Mouse (Mus musculus) activated CD4-positive, CD25-positive, alpha-beta regulatory T cell, adult 4 months (primary cell): ENCODE data around the gene Arcn1. TPM values are rescaled to one million over a fixed set of nuclear protein-coding genes. Genes with fewer than 3 reads are reported as not detected.

ENCODE experiments used
- ATAC-seq: one replicate; pipeline ENCODE4 v1.8.0; 2017
- polyA plus RNA-seq, 2 experiments: library from polyadenylated mRNA; unstranded; fragments of 100-300 nt; shearing (Covaris generic); gene quantifications; one replicate each; pipeline ENCODE4 v1.2.1; 2017

The Arcn1 gene
- polyA plus RNA-seq, 2 experiments from 2014 or later: 83.9 to 84.2 TPM

- ATAC-seq: no peak
These were observed 26.9 kb downstream of the Arcn1 start for GRCm38 (mm10) chr9:44740663-44741192.

- ATAC-seq: no peak
These were observed 30.2 kb downstream of the Arcn1 start for GRCm38 (mm10) chr9:44737240-44737949.

- ATAC-seq: no peak
These were observed 31.3 kb downstream of the Arcn1 start for GRCm38 (mm10) chr9:44736301-44736700.

DNA sequence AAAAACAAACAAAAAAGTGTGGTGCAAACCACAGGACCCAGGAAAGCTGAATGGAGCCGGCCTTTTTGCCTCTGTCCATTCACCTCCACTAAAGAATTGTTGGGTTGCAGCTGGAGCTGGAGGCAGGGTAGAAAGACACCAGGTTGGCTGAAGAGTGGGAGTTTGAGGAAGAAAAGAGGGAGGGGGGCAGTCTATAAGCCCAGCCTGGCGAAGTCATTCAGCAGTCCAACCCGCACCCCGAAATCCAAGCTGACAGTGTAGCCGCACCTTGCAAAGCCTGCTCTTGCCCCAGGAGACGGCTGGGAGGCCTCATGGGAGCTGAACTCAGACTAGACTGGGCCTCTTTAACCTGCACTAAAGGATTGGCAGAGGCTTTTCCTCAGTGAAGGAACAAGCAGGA is 31.8 kb downstream of the Arcn1 start:
- ATAC-seq: no peak

DNA sequence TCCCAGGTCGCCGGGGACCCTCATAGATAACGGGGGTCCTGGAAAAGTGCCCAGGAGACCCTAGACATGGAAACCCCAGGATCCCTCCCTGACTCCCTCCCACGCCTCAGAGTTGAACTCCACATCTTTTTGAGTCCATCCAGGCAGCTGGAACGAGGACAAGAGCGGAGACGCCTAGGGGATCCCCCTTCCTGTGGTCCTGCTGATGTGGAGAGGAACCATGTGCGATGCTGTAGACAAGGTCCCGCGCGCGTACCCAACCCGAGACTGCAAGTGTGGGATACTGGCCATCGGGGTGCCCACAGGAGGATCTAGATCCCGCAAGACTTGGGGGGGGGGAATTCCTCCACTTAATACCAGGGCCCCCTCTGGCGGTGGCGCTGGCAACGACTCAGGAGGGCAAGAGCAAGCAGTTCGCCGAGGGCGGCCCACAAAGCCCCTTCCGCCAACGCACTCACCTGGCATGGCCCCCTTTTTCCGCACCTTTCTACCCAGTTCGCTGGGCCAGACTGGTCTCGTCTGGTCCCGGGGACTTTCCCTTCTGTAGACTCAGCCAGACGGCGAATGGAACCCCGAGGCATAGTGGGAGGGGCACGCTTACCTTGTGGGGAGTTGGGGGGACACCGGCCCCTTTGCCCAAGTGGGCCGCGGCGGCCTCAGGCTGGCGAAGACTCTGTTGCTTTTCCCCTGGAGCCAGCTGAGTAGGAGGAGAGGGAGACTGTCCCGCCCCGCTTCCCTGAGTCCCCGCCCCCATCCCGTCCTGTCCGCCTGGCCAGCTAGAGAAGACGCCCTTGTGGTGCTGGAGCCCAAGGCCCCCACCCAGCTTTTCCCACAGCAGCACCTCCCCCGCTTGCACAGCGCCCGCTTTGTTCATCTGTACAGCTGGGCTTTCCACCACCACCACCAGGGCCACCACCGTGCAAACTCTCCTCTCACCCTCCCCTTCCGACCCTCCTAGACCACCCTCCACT is 32.8 kb downstream of the Arcn1 start, which contains the start of gene Phldb1:
TSS of gene Phldb1 (minus strand) at position 675 of the 971 bp plus-strand sequence.
- peak; percentile 66 for ATAC-seq

DNA sequence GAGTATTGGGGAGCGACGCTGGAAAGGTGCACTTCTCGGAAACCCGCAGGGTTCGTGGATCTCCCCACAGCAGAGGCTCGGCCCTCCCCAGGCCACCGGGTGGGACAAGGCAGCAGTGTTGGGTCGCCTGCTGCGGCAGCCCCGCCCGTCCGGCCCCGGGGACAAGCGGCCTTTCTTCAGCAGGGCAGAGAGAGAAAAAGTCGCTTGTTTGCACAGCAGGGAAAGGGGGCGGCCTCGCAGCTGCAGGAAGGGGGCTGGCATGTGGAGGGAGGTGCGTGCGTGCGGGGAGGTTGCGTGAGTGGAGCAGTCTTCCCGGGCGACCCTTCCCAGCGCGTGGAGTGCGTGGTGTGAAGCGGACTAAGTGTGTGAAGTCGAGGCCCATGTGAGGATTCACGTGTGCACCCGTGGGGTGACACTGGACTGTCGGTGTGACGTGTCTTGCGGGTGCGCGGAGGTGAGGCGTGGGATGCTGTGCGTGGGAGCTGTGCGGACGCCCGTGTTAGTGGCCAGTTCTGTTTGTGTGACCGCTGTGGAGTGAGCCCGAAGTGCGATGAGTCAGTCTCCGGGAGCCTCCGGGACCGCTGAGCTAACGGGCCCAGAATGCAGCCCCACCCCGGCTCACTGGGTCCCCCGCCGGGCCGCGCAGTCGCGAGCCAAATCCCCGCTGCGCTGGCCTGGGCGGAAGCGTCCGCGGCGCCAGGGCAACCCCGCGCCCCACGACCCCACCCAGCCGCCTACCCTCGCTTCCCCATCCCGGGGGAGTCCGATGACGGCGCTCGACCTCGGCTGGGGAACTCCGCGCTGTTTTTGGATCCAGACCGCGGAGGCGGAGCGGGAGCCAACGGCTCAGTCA is 33.7 kb downstream of the Arcn1 start:
- ATAC-seq: peak; percentile 36

GRCm38 (mm10) chr9:44732921-44733530 is 34.6 kb downstream of the Arcn1 start:
- no peak for ATAC-seq

DNA sequence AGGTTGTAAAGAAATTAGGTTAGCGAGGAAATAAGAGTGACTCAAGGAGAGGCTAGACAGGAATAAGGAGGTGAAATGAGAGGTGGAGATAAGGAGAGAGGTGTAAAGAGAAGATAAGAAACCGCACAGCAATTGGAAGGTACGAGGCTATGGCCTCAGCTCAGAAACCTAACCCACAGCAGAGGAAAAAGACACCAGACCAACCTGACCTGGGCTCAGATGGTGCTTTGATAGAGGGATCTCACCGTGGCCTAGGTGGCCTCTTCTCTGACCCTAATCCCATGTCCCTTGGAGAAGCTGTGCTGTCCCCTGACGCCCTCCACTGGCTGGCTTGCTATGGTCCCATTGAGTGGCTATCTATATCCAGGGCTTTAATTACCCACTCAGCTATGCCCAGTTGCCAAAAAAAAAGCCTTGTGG is 35.5 kb downstream of the Arcn1 start:
- ATAC-seq: no peak

DNA sequence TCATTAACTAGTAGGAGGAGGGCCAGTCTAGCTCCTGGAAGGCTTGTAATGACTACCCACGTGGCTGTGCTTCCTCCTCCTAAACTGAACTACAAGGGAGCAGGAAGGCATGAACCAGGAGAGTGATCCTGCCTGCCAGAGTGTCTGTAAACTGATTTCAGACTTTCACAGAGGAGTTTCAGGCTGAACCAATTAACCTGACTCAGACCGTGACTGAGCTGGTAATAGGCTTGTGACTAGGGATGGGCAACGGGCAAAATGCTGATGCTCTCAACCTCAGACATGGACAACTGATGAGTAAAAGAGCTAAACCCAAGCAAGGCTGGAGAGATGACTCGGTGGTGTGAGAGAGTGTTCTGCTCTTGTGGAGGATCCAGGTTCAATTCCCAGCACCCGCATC is 40.2 kb downstream of the Arcn1 start:
- ATAC-seq: no peak

GRCm38 (mm10) chr9:44726431-44727146 is 41.1 kb downstream of the Arcn1 start:
- ATAC-seq: no peak

DNA sequence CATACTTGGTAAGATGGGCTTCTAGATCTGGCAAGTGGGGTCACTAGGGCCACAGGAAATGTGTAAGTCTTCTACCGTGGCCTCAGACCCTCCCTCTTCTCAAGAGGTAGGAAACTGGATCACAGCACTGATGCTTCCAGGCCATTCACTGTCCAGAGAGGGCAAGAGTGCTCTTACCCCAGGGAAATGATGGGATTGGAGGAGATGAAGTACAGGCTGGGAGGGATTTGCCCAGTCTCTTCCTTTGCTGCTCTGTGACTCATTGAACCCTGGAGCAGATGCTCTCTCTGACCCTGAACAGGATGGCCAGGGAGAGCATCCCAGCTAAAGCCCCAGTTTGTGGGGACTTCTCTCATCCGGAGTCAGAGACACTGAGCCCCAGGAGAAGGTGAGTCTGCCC is 43.0 kb downstream of the Arcn1 start:
- ATAC-seq: no peak

- ATAC-seq: no peak
These were observed 43.4 kb downstream of the Arcn1 start for GRCm38 (mm10) chr9:44724223-44724622.

GRCm38 (mm10) chr9:44723521-44724041 is 44.1 kb downstream of the Arcn1 start:
- no peak for ATAC-seq

- no peak for ATAC-seq
These were observed 44.6 kb downstream of the Arcn1 start for GRCm38 (mm10) chr9:44723008-44723407.

DNA sequence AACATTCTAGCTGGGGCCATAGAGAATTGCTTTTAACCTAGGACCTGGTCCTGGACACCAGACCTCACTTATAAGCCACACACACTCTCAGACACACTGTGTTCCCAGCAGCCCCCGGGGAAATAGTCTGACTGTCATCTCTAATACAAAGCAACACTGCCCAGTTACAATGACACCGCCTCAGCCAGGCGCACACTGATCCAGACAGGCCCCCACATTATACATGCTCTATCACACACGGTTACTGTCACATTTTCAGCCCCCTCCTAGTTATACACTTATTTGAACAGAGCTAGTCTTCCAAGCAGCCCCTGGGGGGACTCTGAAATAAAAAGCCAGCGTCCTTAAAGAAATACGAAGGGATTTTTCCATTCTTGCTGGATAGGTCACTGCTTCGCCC is 45.1 kb downstream of the Arcn1 start:
- ATAC-seq: no peak

DNA sequence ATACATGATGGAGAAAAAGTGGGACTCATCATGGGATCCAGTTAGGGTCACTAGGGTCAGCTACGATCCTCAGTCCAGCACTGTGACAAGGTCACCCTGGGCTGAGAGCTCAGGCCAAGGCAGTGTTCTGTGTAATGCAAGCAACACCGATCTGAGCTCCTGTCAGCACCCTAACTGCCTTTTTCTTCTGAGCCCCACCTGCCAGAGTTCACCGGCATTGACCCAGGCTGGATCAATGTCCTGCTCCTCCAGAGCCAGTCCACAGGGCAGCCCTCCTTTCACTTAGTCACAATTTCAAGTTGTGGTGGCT is 45.8 kb downstream of the Arcn1 start:
- no peak for ATAC-seq

DNA sequence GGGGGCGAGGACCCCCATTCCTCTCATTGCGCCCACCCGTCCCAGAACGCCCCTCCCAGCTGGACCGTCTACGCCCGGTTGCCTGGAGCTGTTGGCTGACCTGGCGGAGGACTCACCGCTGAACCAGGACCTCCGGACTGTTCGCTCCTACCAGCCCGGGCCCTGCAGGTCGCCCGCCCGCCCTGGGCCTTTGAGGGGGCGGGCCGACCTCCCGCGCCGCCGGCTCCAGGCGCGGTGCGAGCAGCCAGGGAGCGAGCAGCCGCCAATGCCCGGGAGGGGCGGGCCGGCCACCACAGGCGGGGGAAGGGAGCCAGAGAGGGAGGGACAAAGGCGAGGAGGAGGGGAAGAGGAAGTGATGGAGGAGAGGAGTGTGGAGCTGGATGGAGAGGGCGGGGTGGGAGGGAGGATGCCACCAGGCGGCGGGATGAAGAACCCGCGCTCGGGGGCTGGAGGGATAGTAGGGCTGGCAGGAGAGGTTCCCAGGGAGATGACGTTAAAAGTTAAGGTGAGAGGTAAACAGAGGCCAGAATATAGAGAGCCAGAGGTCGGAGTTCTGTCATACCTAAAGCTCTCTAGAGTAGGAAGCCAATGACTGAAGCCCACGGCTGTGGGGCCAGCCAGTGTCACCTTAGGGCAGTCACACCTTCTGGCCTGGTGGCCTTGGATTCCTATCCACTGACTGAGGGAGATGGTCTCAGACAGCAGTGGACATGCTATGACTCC is 46.3 kb downstream of the Arcn1 start:
- ATAC-seq: peak; percentile 45

- no peak for ATAC-seq
These were observed 47.1 kb downstream of the Arcn1 start for GRCm38 (mm10) chr9:44720358-44721153.

DNA sequence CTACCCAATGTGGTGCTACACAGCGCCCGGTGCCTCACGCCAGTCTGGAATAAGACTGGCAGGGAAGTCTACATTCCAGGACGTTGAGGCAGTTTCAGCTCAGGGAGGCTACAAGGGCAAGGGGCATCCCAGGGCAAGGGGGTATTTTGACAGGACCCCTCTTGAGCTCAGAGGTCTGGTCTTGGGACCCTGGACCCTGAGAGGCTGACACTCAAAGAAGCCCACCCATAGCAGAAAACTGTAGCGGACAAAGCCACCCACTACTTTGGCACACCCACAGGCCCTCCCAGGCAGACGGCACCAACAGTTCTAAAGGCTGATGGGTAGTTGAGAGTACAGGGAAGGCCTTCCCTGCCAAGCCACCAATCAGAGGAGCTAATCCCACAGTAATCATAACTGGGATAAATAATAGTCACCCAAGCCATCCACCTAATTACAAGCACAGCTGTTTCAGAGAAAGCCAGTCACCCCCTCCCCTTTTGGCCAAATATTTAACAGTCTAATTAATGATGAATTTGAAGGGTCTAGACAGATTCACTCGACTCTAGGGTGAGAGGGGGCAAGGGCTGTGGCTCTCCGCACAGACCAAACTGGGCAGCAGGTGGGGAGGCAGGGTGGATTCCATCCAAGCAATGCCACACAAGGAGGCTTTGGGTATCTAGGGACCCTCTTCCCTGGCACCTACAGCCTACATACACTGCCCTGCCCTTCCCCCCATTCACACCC is 47.9 kb downstream of the Arcn1 start:
- ATAC-seq: no peak
